Mouse (Mus musculus) kidney, postnatal 14 days (tissue): ENCODE measurements around the gene Col4a3.
A peak's percentile ranks its signal among the peaks of the same experiment; 100 is the strongest.

Source experiments
- DNase-seq: peaks from one replicate; pipeline ENCODE4 v3.0.0; 2022; ENCODE audit warnings: mixed read lengths

Col4a3 gene

DNA sequence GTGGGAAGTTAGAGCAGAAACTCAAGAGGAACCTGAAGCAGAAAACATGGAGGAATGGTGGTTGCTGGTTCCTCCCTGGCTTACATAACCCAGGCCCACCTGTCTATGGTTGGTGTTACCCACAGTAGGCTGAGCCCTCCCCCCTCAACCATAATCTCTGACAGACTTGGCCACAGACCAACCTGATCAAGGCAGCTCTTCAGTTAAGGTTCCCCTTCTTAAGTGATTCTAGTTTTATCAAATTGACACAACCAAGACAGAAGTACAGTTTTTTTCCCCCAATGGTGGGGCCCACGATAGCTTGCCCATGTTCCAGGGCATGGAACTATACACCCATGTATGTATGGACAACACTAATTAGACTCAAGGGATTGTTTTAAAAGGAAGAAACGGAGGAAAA lies 100.1 kb downstream of the Col4a3 start:
- DNase-seq = no peak

DNA sequence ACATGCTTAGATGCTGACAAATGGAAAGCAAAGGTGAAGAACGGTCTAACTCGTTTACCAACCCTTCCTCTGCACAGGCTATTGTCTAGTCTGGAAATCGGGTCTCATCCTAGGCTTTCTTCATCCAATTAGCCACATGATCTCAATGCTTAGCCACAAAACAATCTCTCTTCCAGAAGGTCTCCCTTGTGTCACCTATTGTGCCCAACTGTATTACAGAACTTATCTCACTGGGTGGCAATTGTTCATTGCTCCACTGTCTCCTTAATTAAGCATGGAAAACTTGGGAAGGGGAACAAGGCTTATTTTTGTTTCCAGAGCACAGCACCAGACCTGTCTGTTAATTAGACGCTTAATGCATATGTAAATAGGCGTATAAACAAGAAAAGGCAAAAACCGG lies 101.2 kb downstream of the Col4a3 start:
- no peak for DNase-seq

DNA sequence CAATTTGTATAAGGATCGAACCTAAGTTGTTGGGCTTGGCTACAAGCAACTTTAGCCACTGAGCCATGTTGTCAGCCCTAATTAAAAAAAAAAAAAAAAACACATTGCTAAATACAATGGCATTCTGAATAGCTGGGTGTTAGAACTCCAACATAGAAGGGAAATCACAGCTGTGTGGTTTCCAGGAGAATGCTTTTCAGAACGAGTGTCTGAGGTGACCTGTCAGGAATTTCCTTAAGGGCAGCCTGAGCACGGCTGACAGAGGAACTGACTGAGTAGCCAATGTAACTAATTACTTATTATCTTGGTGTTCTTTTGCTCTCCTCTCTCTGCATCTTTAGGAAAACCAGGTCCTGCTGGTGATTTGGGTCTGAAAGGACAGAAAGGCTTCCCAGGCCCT lies 109.2 kb downstream of the Col4a3 start:
- no peak for DNase-seq

DNA sequence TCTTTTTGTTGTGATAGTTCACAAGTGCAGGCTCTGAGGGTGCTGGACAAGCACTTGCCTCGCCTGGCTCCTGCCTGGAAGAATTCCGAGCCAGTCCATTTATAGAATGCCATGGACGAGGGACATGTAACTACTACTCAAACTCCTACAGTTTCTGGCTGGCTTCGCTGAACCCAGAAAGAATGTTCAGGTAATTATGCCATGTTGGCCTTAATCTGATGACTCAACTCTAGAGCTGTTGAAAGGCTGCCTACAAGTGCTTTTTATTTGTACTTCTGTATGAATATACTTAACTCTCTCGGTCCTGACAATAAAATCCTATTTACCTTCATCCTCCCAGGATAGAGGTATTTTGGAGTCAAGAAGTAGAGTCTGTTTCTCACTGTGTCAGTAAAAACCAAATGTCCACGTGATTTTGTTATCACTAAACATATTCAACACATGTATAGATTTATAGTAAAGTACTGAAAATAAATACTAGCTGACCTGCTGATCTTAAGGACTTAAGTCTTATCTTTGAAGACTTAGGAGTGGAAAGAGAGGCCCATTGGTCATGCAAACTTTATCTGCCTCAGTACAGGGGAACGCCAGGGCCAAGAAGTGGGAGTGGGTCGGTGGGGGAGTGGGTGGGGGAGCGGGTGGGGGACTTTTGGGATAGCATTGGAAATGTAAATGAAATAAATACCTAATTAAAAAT lies 131.2 kb downstream of the Col4a3 start:
- no peak for DNase-seq

DNA sequence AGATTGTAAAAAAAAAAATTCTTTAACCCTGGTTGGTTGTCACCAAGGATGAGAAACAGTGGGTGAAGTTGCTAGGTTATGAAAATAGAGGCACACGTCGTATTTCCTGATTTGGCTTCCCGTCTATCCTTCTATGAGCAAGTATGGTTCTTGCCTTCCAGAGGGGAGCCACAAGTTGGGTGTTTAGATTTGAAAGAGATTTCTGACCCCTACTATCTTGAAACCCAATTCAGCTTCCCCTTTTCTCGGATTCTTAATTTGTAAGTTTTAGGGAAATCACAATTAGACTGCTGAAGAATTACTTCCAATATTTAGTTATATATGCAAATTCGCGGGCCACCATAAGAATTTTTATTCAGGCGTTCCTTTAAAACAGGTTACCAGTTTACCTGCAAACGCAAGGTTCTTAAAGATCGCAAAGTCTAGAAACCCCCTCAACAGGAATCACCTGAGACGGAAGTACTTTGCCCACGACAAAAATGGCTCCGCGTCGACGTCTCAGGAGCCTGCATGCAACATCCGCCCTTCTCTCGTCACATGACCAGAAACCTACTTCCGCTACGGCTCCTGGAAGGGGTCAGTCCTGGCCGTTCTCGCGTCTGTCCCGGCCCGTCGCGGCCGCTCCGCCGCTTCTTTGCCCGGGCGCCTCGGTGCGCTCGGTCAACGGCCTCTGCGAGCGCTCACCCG lies 137.8 kb downstream of the Col4a3 start, which contains the start of gene Mff:
TSS of gene Mff (plus strand) at position 552 of the 687 bp plus-strand sequence.
- peak; percentile 95 for DNase-seq

DNA sequence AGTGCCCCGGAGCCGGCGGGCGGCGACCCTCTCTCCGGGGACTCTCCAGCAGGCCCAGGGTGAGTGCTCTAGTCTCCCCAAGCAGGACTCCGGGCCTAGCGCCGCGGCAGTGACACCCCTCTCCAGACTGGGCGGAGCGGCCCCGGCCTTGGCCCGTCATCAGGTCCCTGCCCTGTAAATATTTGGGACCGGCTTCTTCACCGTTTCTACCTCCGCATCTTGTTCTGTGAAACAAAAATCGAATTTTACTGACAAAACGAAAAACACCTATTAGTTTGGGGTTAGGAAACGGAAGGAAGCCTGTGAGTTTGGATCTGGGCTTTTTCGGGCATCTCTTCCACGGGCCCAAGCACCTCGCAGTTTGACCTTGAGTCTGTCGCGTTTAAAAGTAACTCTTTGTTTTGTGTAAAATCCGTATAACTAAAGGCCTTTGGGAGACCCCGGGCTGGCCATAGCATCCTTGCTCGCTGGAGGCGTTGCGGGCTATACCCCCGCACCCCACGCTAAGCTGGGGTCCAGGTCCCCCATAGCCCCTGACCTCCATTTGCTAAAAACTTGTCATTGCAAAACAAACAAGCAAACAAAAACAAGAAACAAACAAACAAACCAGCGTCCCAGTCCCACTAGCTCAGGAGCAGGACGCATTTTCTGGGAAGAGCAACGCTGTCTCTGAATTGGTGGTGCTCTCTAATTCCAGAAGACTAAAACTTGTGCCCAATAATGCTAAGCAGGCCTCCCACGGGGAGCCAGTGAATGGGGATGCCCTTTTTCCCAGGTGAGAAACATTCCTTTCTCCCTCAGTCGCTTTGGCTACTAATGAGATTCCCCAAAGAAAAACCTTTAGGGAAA lies 138.5 kb downstream of the Col4a3 start:
- no peak for DNase-seq

DNA sequence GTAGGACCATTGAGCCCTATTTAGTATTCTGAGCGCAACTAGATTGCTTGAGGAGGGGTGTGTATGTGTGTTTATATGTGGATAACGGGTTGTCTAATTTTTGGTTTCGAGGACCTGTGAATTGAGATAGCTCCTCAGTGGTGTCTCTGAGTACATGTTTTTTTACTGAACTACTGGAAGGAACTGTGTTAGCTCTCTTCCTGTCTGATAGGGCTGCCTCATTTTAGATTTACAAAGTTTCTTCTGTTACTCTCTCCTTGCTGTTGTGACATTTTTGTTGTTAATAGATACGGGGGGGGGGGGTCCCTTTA lies 139.1 kb downstream of the Col4a3 start:
- DNase-seq = no peak

DNA sequence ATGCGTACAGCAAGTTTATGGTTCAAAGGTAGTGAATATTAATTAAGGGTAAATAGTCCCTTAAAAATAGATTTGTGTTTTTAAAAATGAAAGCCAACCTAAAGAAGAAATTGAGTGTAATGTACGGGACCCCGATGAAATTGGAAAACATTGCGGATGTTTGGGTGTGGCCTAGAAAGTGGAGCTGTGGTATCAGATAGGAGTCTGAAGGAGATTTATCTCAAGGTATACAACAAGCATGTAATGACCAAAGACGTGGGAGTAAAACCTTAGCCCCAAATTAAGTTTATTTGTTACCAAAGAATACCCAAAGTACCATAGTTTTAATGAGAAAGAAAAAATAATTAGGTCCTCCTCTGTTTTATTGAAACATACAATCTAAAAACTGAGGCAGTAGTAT lies 139.8 kb downstream of the Col4a3 start:
- DNase-seq = no peak

DNA sequence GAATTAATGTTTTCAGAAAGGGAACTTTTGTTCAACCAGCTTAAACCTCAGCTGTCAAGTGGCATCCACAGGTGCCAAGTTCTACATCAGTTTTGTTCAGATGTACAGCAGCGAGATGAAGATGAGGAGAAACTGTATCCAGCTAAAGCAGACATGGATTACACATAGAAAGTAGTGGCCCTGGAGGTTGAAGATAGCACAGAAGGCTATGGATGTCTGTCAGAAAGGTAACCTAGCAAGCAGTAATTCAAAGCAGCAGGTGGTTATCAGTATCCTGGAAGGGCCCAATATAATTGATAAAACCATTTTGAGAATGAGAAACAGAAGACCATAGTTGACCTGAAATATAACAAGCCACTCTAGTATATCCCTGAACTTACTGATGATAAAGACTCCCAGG lies 146.6 kb downstream of the Col4a3 start:
- no peak for DNase-seq

DNA sequence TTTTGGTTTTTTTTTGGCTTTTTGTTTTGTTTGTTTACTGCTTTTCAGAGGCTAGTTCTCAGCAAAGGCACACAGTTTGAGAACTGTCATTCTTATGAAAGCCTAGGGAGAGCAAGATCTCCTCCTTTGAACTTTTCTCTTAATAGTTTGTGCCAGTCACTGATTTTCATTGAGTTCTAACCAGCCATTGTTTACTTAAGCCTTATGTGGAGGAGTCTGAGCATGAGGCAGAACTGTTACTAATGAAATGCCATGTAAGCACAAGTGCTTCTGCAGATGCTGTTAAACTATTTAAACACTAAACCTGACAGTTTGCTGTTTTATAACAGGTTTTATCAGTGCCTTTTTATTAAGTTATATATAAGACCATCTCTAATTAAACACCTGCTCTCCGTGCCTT lies 151.3 kb downstream of the Col4a3 start:
- no peak for DNase-seq

DNA sequence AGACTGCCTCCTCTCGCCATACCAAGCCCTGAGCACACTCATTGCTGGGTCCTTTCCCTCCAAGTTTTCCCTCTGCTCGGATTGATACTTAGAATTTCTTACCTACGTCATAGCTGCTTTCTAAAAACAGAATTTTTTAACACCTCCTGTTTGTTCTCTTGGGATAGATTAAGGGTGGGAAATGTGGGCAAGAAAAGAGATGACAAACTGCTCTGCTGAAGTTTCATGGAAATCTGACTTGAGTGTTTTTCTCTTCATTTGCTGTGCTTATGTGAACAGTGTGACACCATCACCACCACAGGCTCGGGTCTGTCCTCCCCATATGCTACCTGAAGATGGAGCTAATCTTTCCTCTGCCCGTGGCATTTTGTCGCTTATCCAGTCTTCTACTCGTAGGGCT lies 154.8 kb downstream of the Col4a3 start:
- DNase-seq = no peak

DNA sequence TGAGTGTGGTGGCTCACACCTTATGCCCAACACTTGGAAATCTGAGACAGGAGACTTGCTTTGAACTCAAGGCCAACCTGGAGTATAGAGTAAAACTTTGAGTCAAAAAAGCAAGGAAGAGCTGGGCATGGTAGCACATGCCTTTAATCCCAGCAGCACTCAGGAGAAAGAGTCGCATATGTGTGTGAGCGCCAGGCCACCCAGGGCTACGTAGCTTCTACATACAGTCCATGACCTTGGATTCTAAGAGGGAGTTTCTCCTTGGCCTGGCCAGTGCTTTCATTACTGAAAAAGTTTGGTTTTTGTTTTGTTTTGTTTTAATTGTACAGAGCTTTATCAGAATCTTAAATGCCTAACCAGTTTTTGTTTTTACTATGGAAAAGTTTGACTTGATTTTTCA lies 157.2 kb downstream of the Col4a3 start:
- DNase-seq = no peak

DNA sequence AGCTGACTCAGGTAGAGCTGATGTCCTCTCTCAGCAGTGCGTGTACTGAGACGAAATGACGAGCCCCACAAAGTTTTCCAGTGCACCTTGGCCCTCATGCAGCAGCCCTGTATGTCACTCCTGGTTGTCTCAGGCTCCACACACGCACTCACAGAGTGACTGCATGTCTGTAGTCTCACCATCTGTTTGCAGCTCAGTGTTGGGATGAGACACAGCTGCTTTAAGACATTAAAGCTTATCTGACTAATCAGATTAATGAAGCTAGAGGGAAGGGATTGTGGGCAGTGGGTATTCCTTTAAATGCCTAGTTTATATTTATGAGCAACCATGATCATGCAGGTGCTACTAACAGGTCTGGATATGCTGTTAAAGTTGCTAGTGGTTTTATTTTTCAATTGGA lies 159.7 kb downstream of the Col4a3 start:
- no peak for DNase-seq

DNA sequence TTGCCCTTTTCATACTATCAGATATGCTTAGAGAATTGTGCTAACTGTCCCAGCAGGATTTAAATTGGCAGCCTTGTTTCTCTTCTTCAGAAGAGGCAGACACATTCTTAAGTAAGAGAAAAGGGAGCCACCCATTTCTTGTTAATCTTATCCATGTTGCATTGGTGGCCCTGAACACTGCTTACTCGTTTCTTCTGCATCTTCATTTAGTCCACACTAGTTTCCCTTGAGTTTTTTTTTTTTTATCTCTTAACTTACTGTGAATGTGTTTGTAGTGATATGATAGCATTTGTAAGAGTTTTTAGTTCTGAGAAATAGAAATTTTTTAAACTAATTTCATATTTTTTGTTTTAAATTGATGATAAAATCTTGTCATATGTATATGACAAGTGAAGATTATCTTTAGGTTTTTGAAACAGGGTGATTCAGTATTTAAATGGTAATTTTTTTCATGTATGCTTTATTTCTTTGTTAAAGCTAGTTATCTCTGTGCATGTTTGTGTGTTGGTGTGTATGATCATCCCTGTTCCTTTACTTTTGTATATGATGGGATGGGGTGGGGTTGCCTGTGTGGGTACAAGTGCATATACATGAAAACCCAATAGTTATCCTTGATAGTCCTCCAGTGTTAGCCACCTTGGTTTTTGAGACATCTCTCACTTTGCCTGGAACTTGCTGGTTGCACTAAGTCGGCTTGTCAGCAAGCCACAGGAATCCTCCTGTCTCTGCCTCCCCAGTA lies 161.2 kb downstream of the Col4a3 start:
- DNase-seq = no peak

DNA sequence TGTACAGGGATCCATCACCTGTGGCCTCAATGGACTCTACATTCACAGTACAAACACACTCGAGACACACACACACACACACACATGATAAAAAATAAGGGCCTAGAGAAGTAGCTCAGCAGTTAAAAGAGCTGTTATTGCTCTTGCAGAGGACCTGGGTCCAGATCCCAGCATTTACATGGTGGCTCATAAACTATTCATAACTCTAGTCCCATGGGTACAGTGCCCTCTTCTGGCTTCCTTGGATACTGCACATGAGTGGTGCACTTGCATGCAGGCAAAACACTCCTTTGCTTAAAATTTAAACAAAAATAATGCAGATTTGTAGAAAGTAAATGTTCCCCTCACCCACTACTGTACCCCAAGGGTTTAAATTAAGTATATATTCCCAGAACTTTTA lies 172.8 kb downstream of the Col4a3 start:
- no peak for DNase-seq

DNA sequence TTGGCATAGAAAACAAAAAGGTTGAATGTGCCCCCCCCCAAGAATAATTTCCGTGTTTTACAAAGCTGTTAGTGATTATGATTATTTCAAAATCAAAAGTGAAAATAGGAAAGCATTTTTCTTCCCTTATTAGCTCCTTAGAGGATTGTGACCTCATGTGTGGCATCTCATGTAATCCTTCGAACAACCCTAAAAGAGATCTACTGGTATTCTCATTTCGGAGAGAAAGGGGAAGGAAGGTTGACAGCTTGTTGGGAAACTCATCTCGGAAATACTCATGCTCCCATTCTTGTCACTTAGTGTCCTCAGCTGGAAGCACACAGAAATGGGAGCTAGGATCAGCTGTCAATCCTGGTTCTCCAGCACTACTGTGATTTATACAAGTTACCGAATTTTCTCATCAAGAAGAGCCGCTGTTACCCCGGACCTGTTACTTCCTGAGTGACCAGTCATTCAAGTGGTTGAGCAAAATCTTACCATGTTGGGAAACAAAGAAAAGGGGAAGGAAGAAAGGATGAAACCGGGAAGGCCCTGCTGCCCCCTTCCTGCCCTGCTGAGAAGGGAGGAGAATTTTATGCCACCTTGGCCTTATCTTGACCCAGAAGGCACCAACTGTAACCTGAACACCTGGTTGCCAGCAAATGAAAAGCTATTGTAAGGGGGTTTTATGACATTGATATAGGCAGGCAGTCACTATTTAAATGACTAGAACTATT lies 174.9 kb downstream of the Col4a3 start:
- no peak for DNase-seq

DNA sequence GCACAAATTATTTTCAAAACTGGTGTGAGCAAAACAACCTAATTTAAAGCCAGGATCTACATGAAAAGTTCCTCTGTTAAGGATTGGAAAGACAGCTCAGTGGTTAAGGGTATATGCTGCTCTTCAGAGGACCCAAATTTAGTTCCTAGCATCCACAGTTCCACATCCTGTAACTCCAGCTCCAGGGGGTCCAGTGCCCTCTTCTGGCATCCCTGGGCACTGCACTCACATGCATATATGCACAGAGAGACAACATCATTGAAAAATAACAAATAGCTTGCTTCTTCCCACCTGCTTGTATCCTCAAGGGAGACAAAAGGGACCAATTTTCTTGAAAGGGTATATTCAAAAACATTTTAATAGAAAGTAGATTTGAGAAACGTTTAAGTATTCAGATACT lies 175.6 kb downstream of the Col4a3 start:
- DNase-seq = no peak

DNA sequence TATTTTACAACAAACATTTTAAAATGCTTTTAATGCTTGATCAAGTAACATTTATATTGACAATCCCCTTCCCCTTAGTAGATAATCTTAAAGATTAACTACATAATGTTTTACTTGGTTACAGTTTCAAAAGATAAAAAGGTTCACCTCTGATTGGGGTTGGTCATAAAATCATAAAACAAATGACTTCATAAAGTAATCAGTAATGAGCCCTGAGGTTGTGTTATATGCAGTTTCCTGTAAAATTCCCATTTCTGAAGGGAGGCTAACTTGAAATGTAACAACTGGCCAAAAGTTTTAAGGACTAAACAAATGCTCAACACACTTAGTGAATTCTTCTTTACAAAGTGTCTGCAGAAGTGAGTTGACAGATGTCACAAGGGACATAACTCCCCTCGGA lies 179.5 kb downstream of the Col4a3 start:
- no peak for DNase-seq

DNA sequence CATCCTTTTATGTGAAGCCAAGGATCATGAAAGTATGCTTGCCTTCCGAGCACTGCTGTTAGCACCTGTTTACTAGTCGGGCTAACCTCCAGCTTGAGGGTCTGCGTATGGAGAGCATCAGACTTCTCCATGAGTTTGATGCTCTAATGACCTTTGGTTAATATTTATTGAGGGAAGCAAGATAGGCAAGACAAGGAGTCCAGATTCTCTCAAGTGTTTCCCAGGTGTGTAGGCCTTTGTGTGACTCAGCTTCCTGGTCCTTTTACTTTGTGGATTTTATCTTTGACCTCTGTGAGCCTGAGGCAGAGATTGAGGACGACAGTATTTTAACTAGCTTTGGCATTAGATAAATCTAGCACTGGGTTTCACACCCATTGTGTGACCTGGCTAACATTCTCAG lies 179.9 kb downstream of the Col4a3 start:
- DNase-seq = no peak

DNA sequence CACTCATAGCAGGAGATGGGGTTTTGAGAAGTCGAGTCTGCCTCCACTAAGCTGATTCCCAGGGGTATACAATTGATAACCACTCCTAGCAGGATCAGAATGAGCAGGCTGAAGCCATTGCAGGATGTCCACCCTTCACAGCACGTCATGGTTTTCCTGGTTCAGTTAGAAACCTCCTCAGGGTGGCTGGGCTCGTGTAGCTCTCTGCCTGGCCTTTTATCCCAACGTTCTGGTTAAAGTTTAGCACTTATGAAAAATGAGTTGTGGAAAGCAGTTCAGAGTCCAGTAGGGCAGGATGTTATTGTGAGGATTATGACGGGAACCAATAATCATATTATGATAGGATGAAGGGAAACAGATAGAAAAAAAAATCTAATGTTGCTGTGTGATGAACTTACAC lies 181.5 kb downstream of the Col4a3 start, which contains the start of gene Tm4sf20:
TSS of gene Tm4sf20 (minus strand) at position 193 of the 400 bp plus-strand sequence.
- no peak for DNase-seq

DNA sequence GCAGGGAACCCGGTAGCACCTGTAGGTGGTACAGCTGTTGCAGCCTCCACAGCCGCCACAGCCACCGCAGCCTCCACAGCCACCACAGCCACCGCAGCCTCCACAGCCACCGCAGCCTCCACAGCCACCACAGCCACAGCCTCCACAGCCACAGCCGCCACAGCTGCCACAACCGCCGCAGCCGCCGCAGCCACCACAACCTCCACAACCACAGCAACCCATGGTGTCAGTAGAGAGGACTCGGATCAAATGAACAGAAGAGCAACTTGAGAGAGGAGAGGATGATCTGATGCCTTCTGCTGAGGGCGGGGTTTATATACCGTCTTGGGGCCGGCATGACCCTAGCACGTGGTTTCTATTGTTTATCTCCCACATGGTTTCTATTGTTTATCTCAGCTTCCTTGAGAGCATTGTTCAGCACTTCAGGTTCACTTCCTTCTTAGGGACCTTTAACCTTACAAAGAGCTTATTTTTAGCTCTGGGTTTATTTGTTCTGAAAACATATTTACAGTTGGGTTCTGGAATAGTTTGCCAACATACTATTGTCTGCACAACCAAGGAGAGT lies 184.4 kb downstream of the Col4a3 start, which contains the start of gene Gm47791:
TSS of gene Gm47791 (minus strand) at position 222 of the 565 bp plus-strand sequence.
- DNase-seq = no peak
